Mouse (Mus musculus): ENCODE measurements at regions not wholly inside any gene's neighbourhood (a gene's known extent, or its start where the extent isn't known, plus 50 kb on each side); places are given as distances from the start of the nearest gene placed in this dataset.

DNA sequence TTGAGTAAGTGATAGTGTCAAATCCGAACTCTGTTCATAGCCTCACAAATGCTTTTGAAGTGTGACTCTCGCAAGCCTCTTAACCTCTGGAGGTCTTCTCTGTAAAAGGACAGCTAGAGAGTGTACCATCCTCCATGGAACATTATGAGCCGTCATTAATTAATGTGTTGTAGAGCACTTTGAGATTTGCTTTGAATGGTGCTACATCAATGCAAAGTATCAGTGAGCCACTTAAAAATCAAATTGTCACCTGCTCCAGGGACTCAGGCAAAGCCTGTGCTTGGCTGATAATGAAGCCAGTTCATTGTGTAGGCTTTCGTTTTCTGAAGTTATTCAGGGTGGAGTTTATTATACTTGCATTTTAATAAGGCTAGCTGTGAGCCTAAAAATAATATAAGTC is 801.8 kb upstream of the B3galt2 start:
- no peak for DNase-seq
- intact Hi-C loops (cut with DNase I; ENCODE audit: low total_unique reads), result no loop called here

DNA sequence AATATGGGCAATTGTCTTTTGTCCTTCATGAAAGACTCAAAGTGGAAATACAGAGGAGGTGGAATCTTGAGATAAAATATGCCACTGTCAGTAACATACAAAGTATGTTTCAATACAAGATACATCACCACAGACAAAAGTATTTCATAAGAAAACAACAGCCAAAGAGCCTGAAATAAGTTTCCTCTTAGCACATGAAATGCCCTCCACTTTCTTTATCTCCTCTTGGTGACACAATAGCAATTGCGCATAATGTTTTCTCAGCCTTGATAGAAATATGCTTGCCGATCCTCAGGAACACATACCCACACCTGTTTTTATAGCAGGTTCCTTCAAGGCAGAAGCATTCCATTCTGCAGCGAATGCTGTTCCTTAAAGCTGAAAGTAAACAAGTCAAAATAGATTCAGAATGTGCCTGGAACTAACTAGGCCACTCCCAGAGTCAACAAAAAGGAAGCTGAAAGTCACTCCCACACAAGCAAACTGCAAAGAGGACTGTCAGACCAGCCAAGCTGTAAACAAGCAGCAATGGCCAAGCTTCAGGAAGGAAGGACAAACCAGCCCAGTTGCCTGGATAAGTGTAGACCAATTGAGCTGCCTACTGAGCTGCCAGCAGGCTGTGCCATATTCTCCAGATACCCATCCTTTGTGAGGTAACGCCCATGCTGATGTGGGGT is 773.3 kb upstream of the B3galt2 start:
- intact Hi-C loops (cut with DNase I; ENCODE audit: low total_unique reads), result no loop called here
- no peak for DNase-seq

DNA sequence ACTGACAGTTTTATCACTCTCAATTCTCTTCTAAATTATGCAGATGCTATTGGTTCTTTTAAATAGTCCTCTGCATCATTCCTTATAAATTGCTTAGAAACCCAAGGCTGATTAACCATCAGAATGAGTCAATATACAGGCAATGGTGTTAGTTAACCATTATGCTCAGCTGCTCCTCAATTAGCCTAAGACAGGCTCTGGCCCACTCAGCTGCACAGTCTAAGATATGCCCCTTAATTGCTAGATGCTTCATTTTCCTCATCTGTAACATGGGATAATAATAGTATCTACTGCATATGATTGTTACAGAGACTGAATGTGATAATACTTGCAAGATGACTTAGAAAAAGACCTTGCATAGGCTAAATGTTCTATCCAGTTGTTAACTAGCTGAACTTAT is 748.6 kb upstream of the B3galt2 start:
- intact Hi-C loops (cut with DNase I; ENCODE audit: low total_unique reads), result no loop called here
- no peak for DNase-seq

DNA sequence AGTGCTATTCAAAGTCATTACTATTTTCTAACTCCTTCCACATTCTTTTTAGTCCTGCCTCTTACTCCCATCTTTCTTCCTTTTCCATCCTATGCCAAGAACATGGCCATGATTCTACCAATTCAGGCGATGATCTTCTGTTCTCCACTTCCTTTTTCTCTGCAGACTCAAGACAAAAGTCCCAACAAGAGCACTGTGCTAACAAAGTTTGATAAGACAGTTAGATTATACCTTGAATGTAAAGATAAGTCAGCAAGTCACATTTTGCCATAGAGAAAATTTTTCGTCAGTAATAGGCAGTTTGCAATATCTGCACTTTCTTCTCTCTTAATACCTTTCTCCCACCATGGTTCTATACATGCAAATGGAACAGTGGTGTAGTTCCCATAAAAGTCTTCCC is 747.3 kb upstream of the B3galt2 start:
- intact Hi-C loops (cut with DNase I; ENCODE audit: low total_unique reads), result no loop called here

DNA sequence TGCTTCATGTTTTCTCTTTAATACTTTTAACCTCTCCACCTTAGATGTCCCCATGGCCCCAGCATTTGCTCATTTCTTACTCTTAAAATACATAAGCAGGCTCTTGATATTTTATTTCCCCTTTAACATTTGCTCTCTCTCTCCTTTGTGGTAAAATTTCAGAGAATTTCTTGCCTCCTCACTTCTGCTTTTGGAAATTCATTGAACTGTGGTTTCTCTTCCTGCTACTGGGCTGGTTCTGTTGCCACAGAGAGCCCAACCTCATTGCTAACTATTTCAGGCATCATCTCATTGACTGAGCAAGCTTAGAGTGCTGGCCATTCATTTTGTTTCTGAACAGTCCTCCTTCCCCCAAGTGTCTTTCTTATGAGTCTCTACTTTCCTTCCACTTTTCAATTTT is 746.3 kb upstream of the B3galt2 start:
- intact Hi-C loops (cut with DNase I; ENCODE audit: low total_unique reads), result no loop called here

More for the DNA sequence above, 747.3 kb upstream of the B3galt2 start:
- DNase-seq, result no peak

DNA sequence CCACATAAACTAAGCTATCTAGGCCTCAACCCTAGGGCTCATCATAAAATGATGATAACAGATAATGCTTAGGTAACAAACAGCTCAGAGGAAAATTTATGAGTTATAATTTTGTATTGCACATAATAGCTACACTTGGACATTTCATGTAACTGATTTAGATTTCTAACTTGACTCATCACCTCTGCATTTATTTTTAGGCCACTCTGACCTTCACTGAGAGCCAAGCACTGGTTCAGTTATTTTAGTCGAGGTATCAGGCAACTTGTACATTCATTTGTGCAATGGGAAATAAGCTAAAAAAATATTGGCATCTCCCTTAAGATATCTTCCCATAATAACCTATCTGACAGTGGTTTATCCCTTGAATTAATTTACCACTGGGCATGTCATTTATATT is 745.4 kb upstream of the B3galt2 start:
- DNase-seq, result no peak
- intact Hi-C loops (cut with DNase I; ENCODE audit: low total_unique reads), result no loop called here

More for the DNA sequence above, 746.3 kb upstream of the B3galt2 start:
- no peak for DNase-seq

DNA sequence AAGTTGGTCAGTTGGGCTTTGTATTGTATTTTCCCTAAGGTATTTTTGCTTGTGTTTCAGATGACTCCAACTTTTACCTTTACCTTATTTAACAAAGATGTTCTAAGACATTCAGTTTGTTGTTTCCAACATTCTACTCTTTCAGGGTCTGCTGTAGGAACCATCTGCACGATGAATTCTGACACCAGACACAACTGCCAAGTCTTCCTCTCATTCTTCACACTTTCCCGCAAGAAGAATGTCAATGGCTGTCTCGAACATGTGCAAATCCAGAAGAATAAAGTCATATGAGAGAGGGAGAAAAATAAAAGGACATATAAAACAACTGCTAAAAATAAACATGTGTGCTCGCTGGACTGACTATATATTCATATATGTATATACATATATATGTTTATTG is 730.6 kb upstream of the B3galt2 start:
- no peak for DNase-seq
- intact Hi-C loops (cut with DNase I; ENCODE audit: low total_unique reads), result no loop called here

DNA sequence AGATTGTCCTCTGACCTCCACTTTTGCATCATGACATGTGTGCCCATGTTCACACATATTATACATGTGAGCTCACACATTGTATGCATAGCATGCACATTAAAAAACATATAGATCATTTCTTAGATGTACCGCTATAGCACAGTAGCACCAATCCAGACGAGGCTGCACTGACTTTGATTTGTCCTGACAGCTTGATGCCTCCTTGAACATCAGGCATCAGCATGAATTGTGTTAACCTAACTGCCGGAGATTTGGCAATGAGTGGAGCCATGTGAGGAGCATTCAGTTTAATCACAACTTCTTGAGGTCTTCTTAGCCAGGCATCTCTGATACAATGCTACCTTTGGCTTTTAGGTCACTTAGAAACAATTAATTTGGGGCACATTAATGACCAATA is 683.8 kb upstream of the B3galt2 start:
- DNase-seq, result no peak
- intact Hi-C loops (cut with DNase I; ENCODE audit: low total_unique reads), result no loop called here

DNA sequence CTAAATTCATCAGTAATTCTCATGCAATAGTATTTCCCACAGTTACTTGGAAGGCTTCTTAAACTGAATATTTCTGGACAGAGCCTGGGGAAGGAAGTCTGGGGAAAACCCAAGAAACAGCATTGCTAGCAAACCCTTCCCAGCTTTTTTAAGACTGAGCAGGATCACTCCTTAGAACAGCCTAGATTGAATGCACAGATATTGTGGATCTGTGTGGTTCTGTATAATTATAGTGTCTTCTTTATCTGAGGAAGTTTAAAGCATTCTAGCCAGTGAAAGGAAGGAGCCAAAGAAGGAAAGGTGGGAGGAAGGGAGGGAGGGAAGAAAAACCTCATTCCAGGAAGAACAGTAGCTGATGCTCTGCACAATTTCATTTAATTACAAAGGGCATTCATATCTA is 669.0 kb upstream of the B3galt2 start:
- DNase-seq, result no peak
- intact Hi-C loops (cut with DNase I; ENCODE audit: low total_unique reads), result no loop called here

DNA sequence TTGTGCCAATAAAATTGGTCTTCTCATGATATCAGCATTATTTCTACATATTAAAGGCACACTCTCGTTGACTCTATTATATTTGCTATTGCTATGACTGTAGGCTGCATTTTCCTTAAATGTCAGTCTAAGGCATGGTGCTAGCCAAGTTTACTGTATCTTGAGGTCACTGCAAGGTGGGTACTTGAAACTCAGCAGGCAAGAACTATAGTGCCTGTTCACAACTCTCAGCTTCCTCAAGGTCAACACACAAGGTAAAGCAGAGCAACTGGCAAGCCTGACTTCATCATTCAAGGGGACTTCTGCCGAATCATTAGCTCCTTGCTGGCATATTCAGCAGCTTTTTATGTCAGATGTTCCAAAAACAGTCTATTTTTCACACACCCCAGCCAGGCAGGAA is 667.1 kb upstream of the B3galt2 start:
- no peak for DNase-seq
- intact Hi-C loops (cut with DNase I; ENCODE audit: low total_unique reads), result no loop called here

DNA sequence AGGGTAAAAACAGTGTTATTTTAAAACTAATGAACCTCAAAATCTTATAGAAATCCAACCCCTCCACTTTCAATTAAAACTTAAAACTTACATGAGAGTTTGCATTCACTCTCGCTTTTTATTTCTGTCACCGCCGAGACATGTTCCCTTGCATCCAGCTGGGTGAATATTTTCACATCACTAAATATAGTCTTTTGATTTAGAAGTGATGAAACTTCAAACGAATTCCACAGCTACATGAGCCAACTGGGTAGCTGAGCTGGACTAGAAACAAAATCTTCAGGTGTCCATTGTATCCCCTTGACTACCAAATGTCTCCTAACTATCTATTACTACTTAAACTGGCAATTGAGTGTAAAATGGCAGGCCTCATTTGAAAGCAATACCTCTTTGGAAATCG is 657.5 kb upstream of the B3galt2 start:
- DNase-seq, result no peak
- intact Hi-C loops (cut with DNase I; ENCODE audit: low total_unique reads), result no loop called here

DNA sequence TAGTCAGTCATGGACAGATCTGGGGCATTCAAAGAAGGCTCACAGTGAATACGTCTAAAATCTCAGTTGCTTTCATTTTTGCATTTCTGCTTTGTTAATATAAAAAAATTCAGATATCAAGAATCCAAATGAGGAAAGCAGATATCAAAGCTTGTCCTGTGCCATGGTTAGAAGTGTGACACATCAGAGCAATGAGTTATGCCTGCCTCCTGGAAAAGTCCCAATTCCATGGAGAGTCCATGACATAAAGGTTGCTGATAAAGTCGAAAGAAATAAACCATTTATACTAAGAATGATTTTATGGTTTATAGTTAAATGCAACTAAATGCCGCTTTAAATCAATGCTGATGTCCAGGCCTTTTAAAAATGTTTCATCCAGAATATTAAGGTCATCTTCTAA is 656.8 kb upstream of the B3galt2 start:
- no peak for DNase-seq
- intact Hi-C loops (cut with DNase I; ENCODE audit: low total_unique reads), result no loop called here

DNA sequence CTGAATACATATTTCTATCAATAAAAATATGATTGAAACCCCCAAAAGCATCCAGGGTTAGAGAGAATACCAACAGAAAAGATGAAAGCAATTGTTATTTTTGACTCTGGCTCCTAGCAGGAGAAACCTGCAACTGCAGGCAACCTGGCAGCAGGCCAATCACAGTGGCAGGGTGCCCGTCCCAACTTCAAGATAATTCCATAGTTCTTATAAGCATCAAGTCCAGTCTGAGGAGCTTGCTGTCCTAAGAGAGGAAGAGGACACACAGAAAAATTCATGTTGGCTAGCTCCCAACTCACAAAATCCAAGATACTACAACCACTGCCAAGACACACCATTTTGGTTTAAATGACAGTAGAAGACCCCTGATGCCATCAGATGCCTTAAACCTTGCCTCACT is 654.9 kb upstream of the B3galt2 start:
- DNase-seq, result no peak
- intact Hi-C loops (cut with DNase I; ENCODE audit: low total_unique reads), result no loop called here

DNA sequence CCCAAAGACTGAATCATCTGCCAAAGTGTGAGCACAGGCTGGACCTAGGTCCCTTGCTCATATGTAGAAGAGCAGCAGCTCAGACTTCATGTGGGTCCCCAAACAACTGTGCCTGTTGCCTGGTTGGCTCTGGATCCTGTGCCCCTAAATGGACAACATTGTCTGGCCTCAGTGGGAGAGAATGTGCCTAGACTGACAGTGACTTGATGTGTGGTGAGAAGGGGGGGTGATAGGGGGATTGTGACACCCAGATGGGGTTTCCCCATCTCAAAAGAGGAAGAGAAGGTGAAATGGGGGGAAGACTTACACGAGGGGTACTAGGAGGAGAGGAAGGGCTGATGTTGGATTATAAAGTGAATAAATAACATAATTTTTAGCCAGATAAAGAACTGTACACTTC is 640.2 kb upstream of the B3galt2 start:
- DNase-seq, result no peak
- intact Hi-C loops (cut with DNase I; ENCODE audit: low total_unique reads), result no loop called here

DNA sequence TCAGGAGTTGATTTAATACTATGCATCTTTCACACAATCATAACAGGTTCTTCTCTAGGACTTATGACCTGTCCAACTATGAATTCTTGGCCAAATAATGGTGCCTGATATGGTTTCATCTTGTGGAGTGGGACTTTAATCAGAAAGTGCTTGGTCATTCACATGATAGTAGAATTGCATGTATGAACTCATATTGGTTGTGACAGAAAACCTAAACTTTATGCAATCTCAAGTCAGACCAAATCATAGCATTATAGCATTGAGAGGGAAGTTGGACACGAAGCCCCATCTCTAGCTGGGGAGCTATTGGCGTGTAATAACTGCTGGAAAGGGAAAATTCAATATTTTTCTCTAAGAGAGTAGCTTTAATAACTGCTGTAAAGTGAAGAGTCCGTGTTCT is 639.4 kb upstream of the B3galt2 start:
- intact Hi-C loops (cut with DNase I; ENCODE audit: low total_unique reads), result no loop called here
- no peak for DNase-seq

DNA sequence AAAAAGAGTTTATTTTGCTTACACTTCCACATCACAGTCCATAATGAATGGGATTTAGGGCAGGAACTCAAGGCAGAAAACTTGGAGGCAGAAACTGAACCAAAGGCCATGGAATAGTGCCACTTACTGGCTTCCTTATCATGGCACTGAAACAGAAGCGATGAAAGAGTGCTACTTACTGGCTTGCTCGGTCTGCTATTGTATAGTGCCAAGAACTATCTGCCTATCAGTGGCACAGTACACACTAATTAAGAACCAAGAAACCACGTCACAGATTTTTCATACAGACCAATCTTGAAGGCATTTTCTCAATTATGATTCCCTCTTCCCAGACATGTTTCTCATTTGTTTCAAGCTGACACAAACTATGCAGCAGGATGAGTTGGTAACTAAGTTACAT is 634.4 kb upstream of the B3galt2 start:
- no peak for DNase-seq
- intact Hi-C loops (cut with DNase I; ENCODE audit: low total_unique reads), result no loop called here

DNA sequence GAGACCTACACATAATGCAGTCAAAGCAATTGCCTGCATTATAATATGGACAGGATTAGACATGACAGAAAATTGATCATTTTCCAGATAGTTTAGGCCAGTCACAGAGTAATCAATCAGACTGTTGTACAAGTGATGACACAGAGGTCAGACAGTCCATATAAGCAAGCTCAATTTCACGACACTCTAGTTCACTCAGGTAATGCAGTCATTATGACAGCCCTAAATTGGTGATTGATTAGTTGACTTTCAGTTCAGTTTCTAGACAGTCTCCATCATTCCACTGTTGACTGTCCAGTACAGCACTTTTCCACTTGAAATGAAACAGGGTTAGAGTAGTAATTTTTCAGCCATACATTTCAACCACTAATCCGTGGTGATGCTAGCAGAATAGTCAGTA is 620.5 kb upstream of the B3galt2 start:
- no peak for DNase-seq
- intact Hi-C loops (cut with DNase I; ENCODE audit: low total_unique reads), result no loop called here

DNA sequence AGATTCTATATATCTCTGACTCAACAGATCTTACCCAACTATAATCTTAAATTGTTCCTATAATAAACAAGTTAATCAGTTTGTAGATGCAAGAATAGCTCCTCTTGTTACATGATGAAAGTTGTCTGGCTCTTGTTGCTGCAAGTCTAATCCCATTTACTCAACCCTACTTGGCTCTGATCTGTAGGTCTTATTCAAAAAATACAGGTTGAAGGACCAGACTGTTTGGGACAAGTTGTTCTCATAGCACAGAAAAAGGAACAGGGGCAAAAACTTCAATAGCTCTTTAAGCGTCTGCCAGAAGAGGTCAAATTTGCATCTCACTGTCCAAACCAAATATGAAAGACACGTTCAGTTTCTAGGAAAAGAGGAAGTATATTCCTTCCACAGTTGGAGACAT is 587.3 kb upstream of the B3galt2 start:
- intact Hi-C loops (cut with DNase I; ENCODE audit: low total_unique reads), result no loop called here
- no peak for DNase-seq

DNA sequence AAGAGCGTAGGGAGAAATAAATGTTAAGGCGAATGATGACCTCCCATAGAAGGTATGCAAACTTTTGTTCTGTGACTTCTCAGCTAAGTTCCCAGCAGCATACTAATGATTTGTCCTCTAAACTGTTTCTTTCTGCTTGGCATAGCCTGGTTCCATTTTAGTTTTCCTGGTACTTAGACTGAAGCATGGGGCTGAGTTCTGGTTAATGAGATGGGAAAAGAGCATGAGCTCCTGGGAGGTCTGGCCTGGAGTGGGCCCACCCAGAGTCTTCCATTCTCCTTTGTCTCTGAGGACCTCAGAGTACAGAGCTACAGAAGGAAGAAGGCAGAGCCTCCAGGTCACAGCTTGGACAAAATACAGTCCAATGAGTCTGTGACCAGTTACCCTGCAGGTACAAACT is 586.9 kb upstream of the B3galt2 start:
- intact Hi-C loops (cut with DNase I; ENCODE audit: low total_unique reads), result no loop called here
- DNase-seq, result no peak

DNA sequence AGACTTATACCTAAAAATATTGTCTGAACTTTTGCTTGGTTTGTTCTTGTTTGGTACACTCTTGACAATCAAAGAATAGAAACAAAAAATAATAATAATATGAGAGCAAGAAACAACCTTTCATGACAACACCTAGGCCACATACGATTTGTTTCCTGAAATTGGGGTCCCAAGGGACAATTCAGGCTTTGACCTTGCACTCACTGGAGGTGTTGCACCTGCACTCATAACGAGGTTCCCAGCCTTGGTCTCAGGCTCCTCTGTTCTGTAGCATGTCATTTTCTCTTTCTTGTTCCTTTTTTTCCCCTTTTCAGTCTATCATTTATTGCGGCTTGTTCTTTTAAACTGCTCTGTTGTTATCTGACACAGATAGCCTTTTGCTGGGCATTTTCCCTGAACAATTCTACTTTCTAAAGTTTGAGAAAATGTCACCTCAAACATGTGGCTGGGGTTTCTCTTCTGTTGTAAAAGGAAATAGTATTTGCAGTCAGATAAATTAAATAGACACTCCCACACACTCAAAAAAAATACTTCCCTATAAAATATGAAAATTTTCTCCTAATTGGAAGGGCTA is 585.9 kb upstream of the B3galt2 start:
- no peak for DNase-seq
- intact Hi-C loops (cut with DNase I; ENCODE audit: low total_unique reads), result no loop called here

DNA sequence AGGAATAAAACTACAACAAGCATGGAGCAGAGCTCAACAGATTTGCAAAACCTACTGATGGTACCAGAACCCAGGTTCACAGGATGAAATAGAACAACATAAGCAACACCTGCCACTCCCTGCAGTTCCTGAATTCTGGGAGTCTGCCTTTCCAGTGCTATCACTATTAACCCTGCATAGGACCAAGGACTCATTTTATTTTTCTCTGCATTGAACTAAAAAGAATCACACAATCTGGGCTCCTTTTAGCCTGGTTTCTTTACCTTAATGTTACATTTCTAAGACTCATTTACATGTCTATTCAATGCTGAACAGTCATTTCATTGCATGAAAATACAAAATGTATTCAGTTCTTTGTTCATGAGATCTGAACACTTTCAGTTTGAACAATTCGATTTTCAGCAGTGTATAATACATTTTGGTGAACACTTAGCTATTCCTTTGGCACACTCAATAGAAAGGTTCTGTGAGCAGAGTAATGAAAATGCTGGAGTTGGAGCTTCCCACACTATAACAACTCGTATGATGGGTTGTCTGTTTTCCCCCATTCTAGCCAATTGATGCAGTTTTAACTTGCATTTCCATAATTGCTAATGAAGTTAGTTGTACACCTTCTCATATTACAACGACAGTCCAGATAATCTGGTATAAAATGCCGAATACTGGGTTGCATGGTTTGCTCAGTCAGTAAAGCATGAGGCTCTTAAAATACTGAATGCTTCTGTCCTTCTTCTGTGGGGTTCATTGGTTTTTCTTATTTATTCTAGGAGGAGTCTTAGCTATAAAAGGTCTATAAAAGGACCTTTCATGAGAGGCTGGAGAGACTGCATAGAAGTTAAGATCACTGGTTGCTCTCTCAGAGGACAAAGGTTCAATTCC is 579.5 kb upstream of the B3galt2 start:
- DNase-seq, result no peak
- intact Hi-C loops (cut with DNase I; ENCODE audit: low total_unique reads), result no loop called here
